Mouse (Mus musculus): ENCODE measurements around the gene Mettl21a. TPM values are rescaled to one million over a fixed set of nuclear protein-coding genes. Genes with fewer than 3 reads are reported as not detected.
"Not testable (repeated sequence)": the region's sequence is repeated elsewhere in the genome, so short reads cannot be mapped to it uniquely, and the experiment has no call there.

Mettl21a gene
- total RNA-seq, 2 experiments from 2014 or later = 7.1 to 12.6 TPM

DNA sequence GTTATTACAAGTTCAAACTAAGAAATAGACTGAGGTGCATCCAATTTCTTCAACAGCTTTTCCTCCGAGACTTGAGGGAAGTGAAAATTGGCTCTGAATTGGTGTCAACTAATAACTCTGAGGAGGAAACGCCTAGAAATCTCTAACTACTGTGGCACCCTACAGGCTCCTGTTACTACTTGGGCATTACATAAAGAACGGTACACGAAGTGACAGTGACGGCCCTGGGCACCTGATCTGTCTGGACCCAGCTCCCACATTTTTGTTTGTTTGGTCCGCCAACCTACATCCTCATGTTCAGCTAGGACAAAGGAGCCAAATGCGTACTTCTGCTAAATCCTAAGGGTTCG lies 536 bp downstream of the Mettl21a start:
- no peak for DNase-seq
- intact Hi-C loops (cut with DNase I; ENCODE audit: low total_unique reads) = loop anchor here (5.0 kb wide), 1 partner anchor 91 kb away; no protein-coding TSS in a partner anchor

DNA sequence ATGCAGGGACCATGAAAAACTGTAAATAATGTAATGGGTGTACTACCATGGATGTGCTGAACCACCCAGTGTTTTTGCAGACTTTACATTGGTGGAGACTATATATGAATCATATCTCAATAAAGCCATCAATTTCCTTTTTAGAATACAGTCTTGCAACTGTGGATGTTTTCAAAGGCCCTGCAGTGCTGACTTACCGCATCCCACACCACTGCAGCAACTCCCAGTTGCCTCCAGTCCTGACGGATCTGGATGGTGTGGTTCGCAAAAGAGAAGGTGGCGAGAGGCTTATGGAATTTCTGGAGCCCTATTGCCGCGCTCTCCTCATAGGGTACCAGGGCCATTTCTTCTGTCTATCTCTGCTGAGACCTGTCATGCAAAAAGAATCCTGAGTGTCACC lies 966 bp downstream of the Mettl21a start:
- intact Hi-C loops (cut with DNase I; ENCODE audit: low total_unique reads) = loop anchor here (5.0 kb wide), 1 partner anchor 91 kb away; no protein-coding TSS in a partner anchor
- DNase-seq = no peak

DNA sequence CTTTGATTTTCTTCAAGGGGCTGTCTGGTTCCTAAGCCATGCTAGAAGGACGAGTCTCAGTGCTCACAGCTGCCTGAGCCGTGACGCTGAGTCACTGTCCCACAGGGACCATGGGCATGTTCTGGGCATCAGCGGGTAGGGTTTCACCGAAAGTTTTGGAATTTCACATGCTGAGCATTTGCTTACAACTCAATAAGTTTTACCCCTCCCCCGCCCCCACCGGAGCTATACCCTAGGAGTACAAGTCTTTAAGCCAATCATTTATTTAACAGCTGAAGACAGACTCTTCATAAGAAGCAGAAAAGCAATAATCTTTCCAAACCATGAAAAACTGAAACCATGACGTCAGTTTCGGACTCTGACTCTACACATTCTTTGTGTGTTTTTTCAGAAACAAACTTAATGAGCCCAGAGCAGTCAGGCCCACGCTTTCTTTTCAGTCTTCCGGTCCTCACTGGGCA lies 1.5 kb downstream of the Mettl21a start:
- DNase-seq = no peak
- intact Hi-C loops (cut with DNase I; ENCODE audit: low total_unique reads) = loop anchor here (5.0 kb wide), 1 partner anchor 92 kb away; no protein-coding TSS in a partner anchor

DNA sequence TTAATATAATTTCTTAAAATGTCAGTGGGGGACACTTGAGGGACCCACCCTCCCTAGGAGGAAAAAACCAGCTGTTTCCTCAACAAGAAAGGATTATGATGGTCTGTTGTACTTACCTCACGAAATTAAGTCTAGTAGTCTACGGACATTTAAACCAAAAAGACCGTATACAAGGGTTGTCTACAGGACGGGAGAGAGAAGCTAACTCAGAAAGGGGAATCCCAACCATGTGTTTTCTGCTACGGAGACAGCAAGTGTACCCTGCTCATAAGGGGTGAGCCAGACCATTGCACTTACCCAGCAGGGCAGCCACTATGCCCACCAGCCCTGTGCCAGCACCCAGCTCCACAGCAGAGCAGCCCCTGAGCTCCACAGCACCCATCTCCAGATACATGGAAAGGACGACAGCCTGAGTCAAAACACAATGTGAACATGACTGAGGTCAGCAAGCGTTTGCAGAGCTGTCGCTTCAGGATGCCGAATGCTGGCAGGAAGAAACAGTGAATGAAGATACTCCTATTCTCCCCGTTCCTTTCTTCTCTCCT lies 2.2 kb downstream of the Mettl21a start:
- intact Hi-C loops (cut with DNase I; ENCODE audit: low total_unique reads) = loop anchor here (5.0 kb wide), 1 partner anchor 92 kb away; no protein-coding TSS in a partner anchor

DNA sequence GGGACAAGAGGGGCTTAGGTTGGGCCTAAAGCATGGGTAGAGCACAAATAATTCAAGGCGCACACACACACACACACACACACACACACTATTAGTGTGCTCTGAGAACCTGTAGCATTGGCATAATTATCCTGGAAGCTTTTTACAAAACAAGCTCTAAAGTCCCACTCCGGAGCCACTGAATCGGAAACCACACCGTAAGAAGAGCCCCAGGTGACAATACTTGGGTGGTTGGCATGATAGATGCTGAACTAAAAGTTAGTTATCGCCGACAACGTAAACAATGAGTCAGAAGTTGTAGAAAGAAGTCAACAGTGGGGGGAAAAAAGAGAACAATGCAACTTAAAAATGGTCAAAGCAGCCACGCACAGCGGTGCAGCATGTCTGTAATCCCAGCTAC lies 2.7 kb downstream of the Mettl21a start:
- intact Hi-C loops (cut with DNase I; ENCODE audit: low total_unique reads) = no loop called here

More for the DNA sequence above, 2.2 kb downstream of the Mettl21a start:
- DNase-seq = no peak

DNA sequence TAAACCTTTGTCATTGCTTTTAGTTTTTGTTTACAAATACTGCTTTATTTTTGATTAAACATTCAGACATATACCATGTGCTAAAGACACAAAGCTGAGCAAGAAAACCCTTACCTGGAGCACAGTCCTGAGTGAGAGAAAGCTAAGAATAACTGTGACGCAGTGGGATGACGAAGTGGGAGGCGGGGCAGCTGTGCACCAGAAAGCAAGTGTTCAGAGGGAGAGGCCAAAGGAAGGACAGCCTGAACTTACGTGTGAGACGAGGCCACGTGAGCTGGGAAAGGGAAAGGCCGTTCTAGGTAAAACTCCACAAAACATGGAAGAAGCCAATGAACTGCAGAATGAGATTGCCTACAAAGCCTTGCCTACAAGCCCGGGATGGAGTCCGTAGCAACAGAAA lies 7.1 kb downstream of the Mettl21a start:
- DNase-seq = no peak
- intact Hi-C loops (cut with DNase I; ENCODE audit: low total_unique reads) = no loop called here

More for the DNA sequence above, 2.7 kb downstream of the Mettl21a start:
- no peak for DNase-seq

DNA sequence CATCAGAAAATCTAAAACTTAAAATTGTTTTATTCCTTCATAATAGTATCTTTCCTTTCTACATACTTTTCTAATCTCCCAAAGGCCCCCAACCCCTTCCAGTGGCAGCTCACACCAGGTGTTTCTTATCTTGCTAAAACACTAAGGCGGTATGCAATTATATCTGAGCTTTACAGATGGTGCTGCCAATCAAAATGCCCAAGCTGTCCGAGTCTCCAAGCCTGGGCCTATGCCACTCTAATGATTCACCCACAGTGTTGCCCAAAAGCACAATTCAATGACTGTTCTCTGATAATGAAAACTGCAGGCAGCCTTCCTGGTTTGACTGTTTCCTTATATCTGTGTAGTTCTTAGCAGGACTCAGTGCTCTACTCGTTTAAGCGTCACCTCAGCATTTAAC lies 7.9 kb downstream of the Mettl21a start:
- intact Hi-C loops (cut with DNase I; ENCODE audit: low total_unique reads) = no loop called here
- no peak for DNase-seq

DNA sequence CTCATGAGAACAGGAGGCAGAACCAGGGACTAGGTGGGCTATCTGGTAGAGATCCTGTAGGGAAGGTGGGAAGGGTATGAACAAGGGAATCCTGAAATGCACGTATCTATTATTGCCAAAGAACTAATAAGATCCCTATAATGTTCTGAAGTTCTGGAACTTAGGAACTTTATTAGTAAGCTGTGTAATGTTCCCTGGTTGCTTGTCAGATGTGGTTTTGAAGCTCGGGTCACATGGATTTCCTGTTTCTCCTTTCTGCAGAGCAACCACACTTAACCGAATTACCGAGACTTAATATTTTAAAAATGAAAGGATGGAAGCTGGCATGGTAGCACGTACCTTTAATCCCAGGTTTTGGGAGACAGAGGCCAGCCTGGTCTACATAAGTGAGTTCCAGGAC lies 13.7 kb downstream of the Mettl21a start:
- intact Hi-C loops (cut with DNase I; ENCODE audit: low total_unique reads) = no loop called here
- no peak for DNase-seq

DNA sequence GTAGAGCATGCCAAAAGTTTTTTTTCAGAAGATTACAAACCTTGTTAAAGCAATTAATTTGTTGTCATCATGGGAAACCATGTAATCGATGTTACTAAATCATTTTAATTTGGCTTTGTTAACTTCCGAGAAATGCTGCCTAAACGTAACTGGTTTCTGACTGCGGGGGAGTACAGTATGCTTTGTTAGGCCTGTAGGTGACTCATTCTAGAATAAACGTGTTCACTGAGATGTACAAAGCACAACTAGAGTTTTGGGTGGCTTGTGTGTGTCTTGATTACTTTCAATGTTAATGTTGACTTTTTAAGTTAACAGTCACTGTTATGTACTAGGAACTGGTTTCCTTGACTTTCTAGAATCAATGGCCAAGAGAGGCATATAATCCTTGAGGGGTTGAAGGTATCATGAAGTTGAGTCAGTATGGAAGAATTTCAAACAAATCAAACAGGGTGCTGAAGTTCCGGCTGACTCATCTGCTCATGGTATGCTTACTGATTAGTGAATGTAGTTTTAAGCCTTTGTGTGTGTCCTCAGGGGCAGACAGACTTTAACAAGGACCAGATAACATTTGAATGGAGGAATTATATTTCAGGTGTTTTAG lies 15.7 kb downstream of the Mettl21a start:
- intact Hi-C loops (cut with DNase I; ENCODE audit: low total_unique reads) = no loop called here
- DNase-seq = no peak

DNA sequence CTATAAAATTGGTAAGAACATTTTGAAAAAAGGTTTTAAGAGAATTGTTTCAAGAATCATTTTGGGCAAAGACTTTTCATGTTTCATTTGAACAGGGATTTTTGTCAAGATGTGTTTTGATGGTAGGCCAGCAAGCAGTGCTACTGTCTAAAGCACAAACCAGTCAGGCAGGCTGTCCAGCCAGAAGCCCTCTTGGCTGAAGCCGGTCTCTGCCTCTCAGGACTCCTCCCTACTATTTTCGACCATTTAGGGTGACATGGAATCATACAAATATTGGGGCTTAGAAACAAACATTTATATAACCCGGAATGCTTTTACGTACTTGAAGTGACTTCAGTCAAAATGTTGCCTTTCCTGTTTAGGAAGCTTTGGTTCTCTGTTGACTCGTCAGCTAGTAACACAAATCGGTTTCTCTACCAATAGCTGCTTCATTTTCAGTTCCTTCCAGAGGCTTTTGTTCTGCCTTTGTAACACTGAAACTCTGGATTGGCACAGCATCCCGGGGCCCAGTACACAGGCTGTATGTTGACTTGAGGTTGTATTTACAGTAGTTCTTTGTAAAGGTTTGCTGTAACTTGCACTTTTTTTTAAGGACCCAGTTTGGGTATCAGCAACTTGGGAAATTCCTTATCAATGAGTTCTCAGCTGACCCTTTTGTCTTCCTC lies 16.5 kb downstream of the Mettl21a start:
- intact Hi-C loops (cut with DNase I; ENCODE audit: low total_unique reads) = no loop called here
- DNase-seq = no peak

DNA sequence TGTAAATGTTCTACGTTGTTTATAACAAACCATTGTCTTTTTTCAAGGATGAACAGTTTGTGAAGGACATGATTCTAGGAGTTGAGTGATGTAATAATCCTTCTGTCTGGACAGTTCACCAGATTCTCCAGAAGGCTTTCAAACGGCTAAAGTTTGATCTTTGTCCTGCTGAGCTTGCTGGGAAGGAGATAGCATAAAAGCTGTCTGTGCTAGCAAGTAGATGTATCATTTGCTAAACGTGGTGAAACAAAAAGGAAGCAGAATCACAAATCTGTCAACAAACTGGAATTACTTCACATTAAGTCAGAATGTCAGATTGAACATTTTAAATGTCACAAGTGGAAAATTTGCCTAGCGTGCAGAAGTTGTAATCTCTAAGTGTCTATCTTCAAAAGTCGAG lies 18.1 kb downstream of the Mettl21a start:
- intact Hi-C loops (cut with DNase I; ENCODE audit: low total_unique reads) = no loop called here
- no peak for DNase-seq

DNA sequence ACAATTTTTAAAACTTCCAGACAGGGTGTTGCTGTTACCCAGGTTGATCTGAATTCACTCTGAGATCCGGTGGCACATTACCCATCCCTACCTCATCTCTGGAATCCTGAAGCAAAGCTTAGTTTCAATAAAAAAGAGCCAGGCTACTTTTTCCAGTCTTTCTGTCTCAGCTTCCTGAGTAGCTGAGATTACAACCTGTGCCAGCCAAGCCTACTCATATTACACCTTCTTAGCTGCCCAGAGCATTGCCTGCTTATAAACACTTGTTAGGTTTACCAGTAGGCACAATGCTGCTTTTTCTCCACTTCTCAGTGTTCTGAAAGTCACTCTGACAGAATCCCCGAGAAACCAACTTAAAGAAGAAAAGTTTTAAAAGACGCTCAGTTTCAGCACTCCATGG lies 38.2 kb downstream of the Mettl21a start:
- intact Hi-C loops (cut with DNase I; ENCODE audit: low total_unique reads) = no loop called here
- no peak for DNase-seq

DNA sequence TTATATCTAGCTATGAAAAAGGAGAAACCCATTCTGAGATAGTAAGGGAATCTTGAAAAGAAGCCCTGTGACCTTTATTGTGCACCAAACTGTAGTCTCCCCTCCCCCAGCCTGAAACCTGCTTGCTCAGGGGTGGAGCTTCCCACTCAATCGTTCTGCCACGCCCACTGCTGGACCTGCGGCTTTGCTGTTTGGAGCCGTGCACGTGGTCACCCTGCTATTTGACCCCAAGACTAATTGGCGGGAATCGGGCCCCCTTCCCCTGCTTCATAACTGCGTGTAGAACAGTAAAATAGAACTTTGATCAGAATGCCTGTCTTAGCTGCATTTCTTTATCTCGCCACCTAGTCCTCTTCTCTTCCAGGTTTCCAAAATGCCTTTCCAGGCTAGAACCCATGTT lies 39.1 kb downstream of the Mettl21a start:
- intact Hi-C loops (cut with DNase I; ENCODE audit: low total_unique reads); DNase-seq: not testable (repeated sequence)

DNA sequence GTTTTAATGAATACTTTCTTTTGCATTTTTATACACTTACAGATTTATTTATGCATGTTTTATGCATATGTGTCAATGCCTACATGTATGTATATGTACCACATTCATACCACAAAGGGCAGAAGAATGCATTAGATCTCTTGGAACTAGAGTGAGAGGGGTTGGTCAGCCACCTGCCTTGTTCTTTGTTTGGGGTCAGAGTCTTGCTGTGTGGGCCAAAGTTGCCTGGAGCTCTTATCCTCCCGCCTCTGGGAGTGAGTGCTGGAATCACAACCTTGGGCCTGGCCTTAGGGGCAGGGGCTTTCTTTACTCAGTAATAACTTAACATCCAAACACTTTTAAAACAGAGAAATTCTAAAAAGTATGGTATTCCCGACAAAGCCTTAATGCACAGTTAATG lies 40.3 kb downstream of the Mettl21a start:
- no peak for DNase-seq
- intact Hi-C loops (cut with DNase I; ENCODE audit: low total_unique reads) = no loop called here

DNA sequence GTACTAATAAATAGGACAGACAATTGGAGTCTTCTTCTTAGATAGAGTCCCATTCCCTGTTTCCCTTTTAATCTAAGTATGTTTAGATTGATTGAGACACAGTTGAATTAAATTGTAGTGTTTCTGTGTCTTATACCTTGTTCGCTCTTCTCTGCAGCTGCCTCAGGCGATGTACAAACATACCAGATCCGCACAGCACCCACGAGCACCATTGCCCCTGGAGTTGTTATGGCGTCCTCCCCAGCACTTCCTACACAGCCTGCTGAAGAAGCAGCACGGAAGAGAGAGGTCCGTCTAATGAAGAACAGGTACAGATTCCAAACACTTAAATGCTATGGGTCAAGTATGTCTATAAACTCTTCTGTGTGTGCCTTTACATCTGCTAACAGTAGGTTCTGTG lies 41.0 kb downstream of the Mettl21a start:
- intact Hi-C loops (cut with DNase I; ENCODE audit: low total_unique reads) = no loop called here

DNA sequence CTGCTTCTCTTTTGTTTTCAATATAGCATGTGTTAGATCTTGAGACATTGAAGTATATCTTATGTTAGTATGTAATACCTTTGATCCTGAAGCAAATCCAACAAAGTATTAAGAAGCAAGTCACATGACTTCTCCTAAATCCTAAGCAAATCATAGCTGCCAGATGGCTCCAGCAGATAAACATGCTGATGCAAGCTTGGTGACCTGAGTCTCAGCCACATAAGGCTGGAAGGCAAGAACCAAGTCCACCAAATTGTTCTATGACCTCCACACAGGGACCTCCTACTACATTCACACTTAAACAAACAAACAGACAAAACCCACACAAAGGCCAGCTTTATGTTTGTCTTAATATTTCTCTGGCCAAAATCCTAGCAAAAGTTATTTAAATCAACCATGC lies 48.8 kb downstream of the Mettl21a start:
- no peak for DNase-seq
- intact Hi-C loops (cut with DNase I; ENCODE audit: low total_unique reads) = no loop called here

More for the DNA sequence above, 41.0 kb downstream of the Mettl21a start:
- no peak for DNase-seq

DNA sequence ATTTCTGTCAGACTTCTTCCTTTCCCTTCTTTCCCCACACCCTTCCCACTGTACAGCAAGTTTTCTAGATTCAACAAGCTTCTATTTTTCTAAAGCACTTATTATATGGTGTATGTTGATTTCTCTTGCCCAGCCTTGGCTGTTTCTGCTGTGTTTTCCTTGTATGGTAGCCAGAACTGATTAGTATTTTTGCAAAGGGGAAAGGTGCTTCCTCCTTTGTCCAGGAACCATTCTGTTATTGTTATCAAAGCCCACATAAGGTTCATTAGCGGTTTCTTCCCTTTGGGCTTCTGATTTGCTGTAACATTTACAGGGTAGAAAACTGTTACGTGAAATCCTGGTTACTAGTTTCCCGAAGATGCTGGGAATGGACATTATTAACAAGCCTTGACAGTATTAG lies 56.9 kb downstream of the Mettl21a start:
- no peak for DNase-seq
- intact Hi-C loops (cut with DNase I; ENCODE audit: low total_unique reads) = no loop called here

Measured in gastrocnemius, postnatal 14 days (tissue).